Mouse (Mus musculus) heart, embryonic 10.5 days (tissue): ENCODE data around the gene Mrpl35. TPM values are rescaled to one million over a fixed set of nuclear protein-coding genes. Genes with fewer than 3 reads are reported as not detected.
A peak's percentile ranks its signal among the peaks of the same experiment; 100 is the strongest.

Experiments used
- DNase-seq: peaks from one replicate; pipeline ENCODE4 v3.0.0-alpha.2; 2017; ENCODE audit warnings: low spot score
- H3K27ac ChIP-seq: fragments of 300-500 bp; sonication (generic); 2 replicates; pipeline ENCODE4 v1.5.1; 2016; ENCODE audit warnings: mild to moderate bottlenecking
- H3K27me3 ChIP-seq: fragments of 300-500 bp; sonication (generic); 2 replicates; pipeline ENCODE4 v1.6.1; 2016; ENCODE audit warnings: mild to moderate bottlenecking; ENCODE audit not compliant: poor library complexity, insufficient read depth, severe bottlenecking
- H3K36me3 ChIP-seq: fragments of 300-500 bp; sonication (generic); 2 replicates; pipeline ENCODE4 v1.6.1; 2016; ENCODE audit warnings: mild to moderate bottlenecking, moderate library complexity
- H3K4me1 ChIP-seq: fragments of 300-500 bp; sonication (generic); 2 replicates; pipeline ENCODE4 v1.6.1; 2016; ENCODE audit warnings: mild to moderate bottlenecking
- H3K4me3 ChIP-seq: fragments of 300-500 bp; sonication (generic); 2 replicates; pipeline ENCODE4 v1.5.1; 2016; ENCODE audit warnings: mild to moderate bottlenecking, moderate library complexity
- H3K9me3 ChIP-seq: fragments of 300-500 bp; sonication (generic); 2 replicates; pipeline ENCODE4 v1.6.1; 2016; ENCODE audit warnings: mild to moderate bottlenecking, moderate library complexity
- WGBS: fragments of 180-500 bp; shearing (Covaris S2); methylation state at CpG from one replicate; pipeline ENCODE4 v1.1.7; 2016; 5-methylcytosine and 5-hydroxymethylcytosine counted together
- polyA plus RNA-seq: library from polyadenylated mRNA; unstranded; fragments of >200 nt; fragmentation: Nextera tagmentation; extraction: Ambion mirVana; gene quantifications from 2 replicates; pipeline ENCODE4 v1.2.1, GENCODE M21; 2016

The Mrpl35 gene
- polyA plus RNA-seq, 1 experiment from 2014 or later = 68.8 TPM

DNA sequence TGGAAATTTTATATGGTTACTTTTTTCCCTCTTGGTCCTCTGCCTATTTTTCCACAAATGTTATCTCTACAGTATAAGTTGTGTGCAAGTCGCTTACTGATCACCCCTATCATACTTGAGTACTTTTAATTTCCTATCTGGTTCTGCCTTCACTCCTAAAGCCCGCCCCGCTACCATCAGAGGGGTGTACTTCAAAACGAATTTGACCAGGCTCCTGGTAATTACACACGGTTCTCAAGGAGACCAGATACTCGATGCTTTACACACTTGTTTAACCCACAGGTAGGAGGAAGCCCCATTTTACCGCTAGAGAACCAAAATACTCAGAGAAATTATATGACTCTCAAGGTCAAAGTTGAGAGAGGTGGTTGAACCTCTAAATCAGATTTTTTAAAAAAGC lies 3.7 kb downstream of the Mrpl35 start:
- DNase-seq = no peak
- Histone ChIP-seq H3K9me3 (no peaks in the 10 kb centered on the region), H3K4me3 (peak overlapping the region; percentile 75), H3K27me3 (no peaks in the 10 kb centered on the region), H3K36me3 (peaks cover 9% of the 10 kb centered on the region), H3K27ac (peak overlapping the region; percentile 87), H3K4me1 (peaks cover 8% of the 10 kb centered on the region; the same call in 1 of the 2 replicates)
- 1% methylated on average over 7 of the region's 7 CpGs for WGBS

DNA sequence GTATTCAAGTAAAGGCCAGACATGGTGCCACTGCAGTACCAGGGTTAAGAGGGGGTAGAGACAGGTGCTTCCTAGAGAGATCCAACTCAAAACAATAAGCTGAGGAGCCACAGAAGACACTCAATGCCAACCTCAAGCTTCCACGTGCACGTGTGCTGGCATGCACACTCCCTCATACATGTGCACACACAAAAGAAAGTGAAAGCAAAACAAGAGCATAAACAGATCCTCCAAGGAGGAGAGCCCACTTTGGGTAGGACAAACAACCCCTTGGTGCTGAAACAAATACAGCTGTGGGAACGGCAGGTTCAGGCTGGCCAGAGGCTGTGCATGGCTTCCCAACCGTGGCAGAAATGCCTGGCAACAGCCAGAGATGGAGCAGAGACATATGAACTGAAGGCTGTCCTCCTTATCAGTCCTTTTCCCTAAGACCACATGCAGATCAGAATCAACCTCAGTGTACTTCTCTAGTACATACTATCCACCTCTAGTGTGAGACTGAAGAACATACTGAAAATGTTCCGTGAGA lies 6.9 kb downstream of the Mrpl35 start:
- Histone ChIP-seq H3K4me3 (no peak overlapping the region), H3K36me3 (peaks cover 41% of the 10 kb centered on the region), H3K9me3 (no peaks in the 10 kb centered on the region), H3K27ac (no peak overlapping the region), H3K27me3 (no peaks in the 10 kb centered on the region), H3K4me1 (peaks cover 8% of the 10 kb centered on the region; the same call in 1 of the 2 replicates)
- WGBS = 86% methylated on average over 5 of the region's 5 CpGs
- DNase-seq = no peak

GRCm38 (mm10) chr6:71812820-71813219 lies 13.9 kb downstream of the Mrpl35 start:
- Histone ChIP-seq H3K4me1 (0 out of 2 replicates have a peak, but pooled peaks cover 6% of the 10 kb centered on the region), H3K4me3 (no peak overlapping the region), H3K27ac (no peak overlapping the region), H3K9me3 (no peaks in the 10 kb centered on the region), H3K27me3 (no peaks in the 10 kb centered on the region), H3K36me3 (peaks cover 68% of the 10 kb centered on the region)
- DNase-seq = no peak
- WGBS = 79% methylated on average over 2 of the region's 2 CpGs

DNA sequence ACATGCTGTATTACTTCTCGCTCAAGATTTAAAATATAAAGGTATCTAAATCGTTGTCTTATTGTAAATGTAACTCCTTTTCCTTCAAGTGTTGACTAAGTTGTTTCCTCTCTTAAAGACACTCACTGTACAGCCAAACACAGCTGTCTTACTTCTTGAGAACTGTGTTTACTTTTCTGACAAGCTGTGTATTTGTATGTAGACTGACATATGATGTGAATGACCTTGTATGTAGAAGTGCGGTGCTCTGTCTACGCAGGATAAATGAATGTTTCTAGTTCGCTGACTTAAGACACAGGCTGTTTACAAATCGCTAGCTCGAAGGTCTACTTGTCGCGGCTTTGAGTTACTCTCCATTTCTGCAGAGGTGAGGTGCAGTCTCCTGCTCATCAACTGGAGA lies 16.9 kb downstream of the Mrpl35 start:
- peaks cover 41% of the 10 kb centered on the region for H3K36me3 ChIP-seq
- 91% methylated on average over 9 of the region's 9 CpGs for WGBS

DNA sequence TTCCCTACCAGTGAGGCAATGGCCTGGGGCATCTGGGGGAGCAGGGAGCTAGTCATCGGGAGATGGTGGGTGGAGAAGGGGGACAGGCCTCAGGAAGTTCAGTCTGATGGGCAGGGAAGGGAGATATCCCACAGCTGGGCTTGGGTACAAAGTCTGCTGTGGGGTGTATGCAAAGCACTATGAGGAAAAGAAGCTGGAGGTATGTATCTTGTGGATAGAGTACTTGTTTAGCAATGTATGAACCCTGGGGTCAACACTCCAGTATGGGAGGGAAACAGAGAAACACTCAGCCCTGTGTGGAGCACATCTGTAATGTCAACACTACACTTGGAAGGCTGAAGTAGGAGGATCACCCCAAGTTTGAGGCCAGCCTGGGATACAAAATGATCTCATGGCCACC lies 20.1 kb downstream of the Mrpl35 start:
- Histone ChIP-seq H3K36me3 (peaks cover 17% of the 10 kb centered on the region; the same call in 1 of the 2 replicates), H3K4me1 (peaks cover 25% of the 10 kb centered on the region), H3K4me3 (no peak overlapping the region), H3K27ac (no peak overlapping the region), H3K9me3 (no peaks in the 10 kb centered on the region), H3K27me3 (no peaks in the 10 kb centered on the region)
- no peak for DNase-seq
- WGBS = 45% methylated on average over 1 of the region's 1 CpGs

More for the DNA sequence above, 16.9 kb downstream of the Mrpl35 start:
- no peaks in the 10 kb centered on the region for H3K9me3 ChIP-seq
- H3K27me3 ChIP-seq = no peaks in the 10 kb centered on the region
- DNase-seq = no peak
- no peak overlapping the region for H3K4me3 ChIP-seq
- no peak overlapping the region for H3K27ac ChIP-seq
- H3K4me1 ChIP-seq = peaks cover 11% of the 10 kb centered on the region

DNA sequence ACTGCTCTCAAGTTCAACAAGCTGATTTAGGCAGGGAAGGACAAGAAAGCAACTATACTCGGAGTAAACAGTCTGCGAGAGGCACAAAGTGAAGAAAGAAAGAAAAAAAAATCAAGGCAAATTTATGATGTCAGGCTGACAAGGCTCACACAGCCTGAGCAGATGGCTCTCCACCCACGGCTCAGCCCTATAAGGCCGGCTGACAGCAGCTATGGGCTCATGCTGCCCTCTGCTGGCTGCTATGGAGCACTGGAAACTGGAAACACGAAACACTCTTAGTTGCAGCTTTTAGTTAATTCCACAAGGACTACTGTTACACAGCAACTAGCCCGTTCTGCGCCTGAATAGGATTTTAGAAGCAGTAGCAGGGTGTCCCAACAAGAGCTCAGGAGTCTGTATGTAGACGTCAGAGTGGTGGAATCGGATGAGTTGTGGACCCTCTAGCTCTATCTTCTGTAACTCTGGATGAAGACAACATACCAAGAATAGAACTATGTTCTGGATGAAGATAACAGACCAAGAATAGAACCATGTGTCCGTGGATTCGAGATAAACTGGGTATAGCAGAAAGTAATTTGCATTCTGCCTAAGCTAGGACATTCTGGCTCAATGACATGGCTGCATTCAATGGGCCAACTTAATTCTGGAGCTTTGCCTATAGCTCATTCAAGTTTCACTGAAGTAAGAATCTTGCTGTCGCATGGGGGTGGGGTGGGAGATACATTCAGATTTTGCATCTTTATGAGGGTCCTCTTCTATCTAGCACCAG lies 22.5 kb downstream of the Mrpl35 start:
- Histone ChIP-seq H3K4me3 (peak overlapping the region; percentile 28; the same call in 1 of the 2 replicates), H3K4me1 (peaks cover 31% of the 10 kb centered on the region), H3K9me3 (no peaks in the 10 kb centered on the region), H3K27me3 (no peaks in the 10 kb centered on the region), H3K27ac (peak overlapping the region; percentile 63), H3K36me3 (0 out of 2 replicates have a peak, but pooled peaks cover 2% of the 10 kb centered on the region)
- WGBS = 12% methylated on average over 12 of the region's 12 CpGs
- DNase-seq = peak; percentile 90

DNA sequence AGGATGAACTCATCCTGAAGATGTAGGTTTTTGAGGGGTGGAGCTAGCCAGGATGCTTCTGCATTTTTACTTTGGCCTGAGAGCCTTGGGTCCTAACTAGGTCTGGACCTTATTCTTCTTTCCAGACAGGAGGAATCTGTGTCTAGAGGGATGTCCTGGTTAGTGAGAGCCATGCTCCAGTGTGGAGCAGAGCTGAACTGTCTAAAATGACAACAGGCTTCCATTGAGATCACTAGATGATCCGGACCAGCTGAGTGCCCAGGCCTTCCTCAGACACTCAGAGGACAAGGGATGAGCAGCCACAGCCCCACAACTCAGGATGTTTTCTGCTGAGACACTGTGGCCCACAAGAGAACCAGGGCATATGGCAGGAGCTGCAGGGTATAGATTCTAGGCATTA lies 23.2 kb downstream of the Mrpl35 start:
- H3K4me1 ChIP-seq = peaks cover 33% of the 10 kb centered on the region
- H3K36me3 ChIP-seq = 0 out of 2 replicates have a peak, but pooled peaks cover 6% of the 10 kb centered on the region
- peak overlapping the region; percentile 63 for H3K27ac ChIP-seq
- no peak overlapping the region for H3K4me3 ChIP-seq
- DNase-seq = no peak
- H3K9me3 ChIP-seq = no peaks in the 10 kb centered on the region
- WGBS = 79% methylated on average over 1 of the region's 1 CpGs
- H3K27me3 ChIP-seq = no peaks in the 10 kb centered on the region; the same call in 1 of the 2 replicates

- Histone ChIP-seq H3K27ac (peak overlapping the region; percentile 57; the same call in 1 of the 2 replicates), H3K27me3 (no peaks in the 10 kb centered on the region; the same call in 1 of the 2 replicates), H3K4me3 (no peak overlapping the region), H3K9me3 (no peaks in the 10 kb centered on the region), H3K4me1 (peaks cover 35% of the 10 kb centered on the region), H3K36me3 (peaks cover 11% of the 10 kb centered on the region; the same call in 1 of the 2 replicates)
- WGBS = 68% methylated on average over 10 of the region's 10 CpGs
- no peak for DNase-seq
Observed at GRCm38 (mm10) chr6:71801714-71802094, 25.1 kb downstream of the Mrpl35 start.

GRCm38 (mm10) chr6:71801011-71801713 lies 25.6 kb downstream of the Mrpl35 start:
- Histone ChIP-seq H3K27me3 (no peaks in the 10 kb centered on the region; the same call in 1 of the 2 replicates), H3K4me1 (peaks cover 35% of the 10 kb centered on the region), H3K9me3 (no peaks in the 10 kb centered on the region), H3K27ac (peak overlapping the region; percentile 57; the same call in 1 of the 2 replicates), H3K4me3 (no peak overlapping the region), H3K36me3 (peaks cover 13% of the 10 kb centered on the region; the same call in 1 of the 2 replicates)
- DNase-seq = no peak
- WGBS = 40% methylated on average over 7 of the region's 7 CpGs

DNA sequence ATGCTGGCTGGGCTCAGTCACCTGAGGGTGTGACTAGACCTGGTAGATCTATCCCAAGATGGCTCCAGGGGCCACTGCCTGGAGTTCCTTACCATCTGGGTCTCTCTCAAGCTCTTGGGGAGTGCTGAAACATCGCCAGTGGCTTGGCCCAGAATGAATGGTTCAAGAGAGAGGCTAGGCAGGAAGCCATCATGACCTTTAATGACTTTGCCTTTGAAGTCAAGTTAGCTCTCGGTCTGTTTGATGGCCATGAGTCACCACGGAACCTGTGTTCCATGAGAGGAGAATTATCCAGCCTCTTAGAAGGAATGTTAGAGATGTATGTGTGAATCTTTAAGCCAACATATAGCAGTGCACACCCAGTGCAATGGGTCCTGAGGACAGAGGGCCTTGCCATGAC lies 27.4 kb downstream of the Mrpl35 start:
- no peak for DNase-seq

GRCm38 (mm10) chr6:71791771-71792170 lies 35.0 kb downstream of the Mrpl35 start:
- WGBS = 85% methylated on average over 6 of the region's 6 CpGs
- Histone ChIP-seq H3K4me1 (peaks cover 22% of the 10 kb centered on the region), H3K27me3 (no peaks in the 10 kb centered on the region), H3K9me3 (no peaks in the 10 kb centered on the region), H3K36me3 (peaks cover 19% of the 10 kb centered on the region; the same call in 1 of the 2 replicates), H3K27ac (no peak overlapping the region), H3K4me3 (no peak overlapping the region)
- no peak for DNase-seq

More for the DNA sequence above, 27.4 kb downstream of the Mrpl35 start:
- H3K4me3 ChIP-seq = no peak overlapping the region
- peaks cover 26% of the 10 kb centered on the region for H3K4me1 ChIP-seq
- H3K36me3 ChIP-seq = peaks cover 21% of the 10 kb centered on the region; the same call in 1 of the 2 replicates
- WGBS = 70% methylated on average over 3 of the region's 3 CpGs
- H3K9me3 ChIP-seq = no peaks in the 10 kb centered on the region
- no peaks in the 10 kb centered on the region; the same call in 1 of the 2 replicates for H3K27me3 ChIP-seq
- H3K27ac ChIP-seq = no peak overlapping the region

- Histone ChIP-seq H3K36me3 (peaks cover 18% of the 10 kb centered on the region), H3K4me1 (peaks cover 26% of the 10 kb centered on the region), H3K4me3 (no peak overlapping the region), H3K27me3 (no peaks in the 10 kb centered on the region), H3K27ac (peak overlapping the region; percentile 74), H3K9me3 (no peaks in the 10 kb centered on the region)
- DNase-seq = peak; percentile 81
- WGBS = 43% methylated on average over 9 of the region's 9 CpGs
Observed at GRCm38 (mm10) chr6:71788348-71788747, 38.4 kb downstream of the Mrpl35 start.
